Mouse (Mus musculus): Measurements from ENCODE around the gene Myh15. TPM values are rescaled to one million over a fixed set of nuclear protein-coding genes. Genes with fewer than 3 reads are reported as not detected.
A peak's percentile ranks its signal among the peaks of the same experiment; 100 is the strongest.

The Myh15 gene
- not detected for total RNA-seq (2021)

DNA sequence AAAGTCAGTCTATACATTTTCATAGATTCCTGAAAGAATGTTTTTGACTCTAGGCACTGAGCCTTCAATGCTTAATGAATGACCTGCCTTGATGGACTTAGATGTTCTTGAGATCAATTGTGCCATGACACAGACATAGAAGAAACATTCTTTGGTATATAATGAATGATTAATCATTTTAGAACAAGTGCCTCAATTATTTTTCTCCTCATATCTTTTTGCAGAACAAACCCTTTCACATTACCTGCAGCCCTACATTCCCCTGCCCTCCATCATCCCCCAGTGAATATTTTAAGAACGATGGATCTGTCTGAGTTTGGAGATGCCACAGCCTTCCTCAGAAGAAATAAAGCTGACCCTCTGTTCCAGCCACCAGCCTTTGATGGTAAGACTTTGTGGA is at the start of gene Myh15:
Gene Myh15, plus strand, starts transcription at position 301 of the 400 bp plus-strand sequence.
- intact Hi-C loops (cut with DNase I) = no loop called here
- DNase-seq = no peak

DNA sequence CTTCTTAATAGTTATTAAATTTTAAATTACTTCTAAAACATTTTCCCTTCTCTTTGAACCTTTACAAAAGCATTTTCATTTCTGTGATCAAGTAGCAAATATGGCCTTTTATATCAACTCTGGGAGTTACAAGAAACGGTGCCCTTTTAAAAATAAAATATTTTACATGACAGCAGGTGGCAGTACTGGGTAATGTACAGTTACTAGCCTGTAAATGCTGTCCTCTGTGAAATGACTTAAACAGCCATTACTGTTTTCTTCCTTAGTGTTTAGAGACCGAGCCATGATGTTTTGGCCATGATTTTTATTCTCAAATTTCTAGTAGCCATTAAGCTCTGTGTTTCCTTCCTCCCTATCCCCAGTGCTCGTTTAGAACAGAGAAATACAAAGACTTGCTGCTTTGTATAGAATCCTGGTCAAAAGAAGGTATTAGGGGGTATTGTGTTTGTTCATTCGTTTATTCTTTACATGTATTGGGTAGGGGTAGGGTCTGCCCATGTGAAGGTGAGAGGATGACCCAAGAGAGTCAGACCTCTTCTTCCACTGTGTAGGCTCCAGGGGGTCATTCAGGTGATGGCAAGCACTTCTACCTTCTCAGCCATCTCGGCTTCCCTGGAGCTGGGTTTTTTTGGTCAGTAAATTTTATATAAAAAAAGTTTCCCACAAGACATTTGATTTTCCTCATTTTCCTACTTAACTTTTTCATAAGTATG is 40.5 kb upstream of the Myh15 start:
- peak in 1 of 2 experiments; percentile 3 for DNase-seq
- intact Hi-C loops (cut with DNase I) = loop anchor here (2.0 kb wide), 1 partner anchor 306 kb away; no protein-coding TSS in a partner anchor

DNA sequence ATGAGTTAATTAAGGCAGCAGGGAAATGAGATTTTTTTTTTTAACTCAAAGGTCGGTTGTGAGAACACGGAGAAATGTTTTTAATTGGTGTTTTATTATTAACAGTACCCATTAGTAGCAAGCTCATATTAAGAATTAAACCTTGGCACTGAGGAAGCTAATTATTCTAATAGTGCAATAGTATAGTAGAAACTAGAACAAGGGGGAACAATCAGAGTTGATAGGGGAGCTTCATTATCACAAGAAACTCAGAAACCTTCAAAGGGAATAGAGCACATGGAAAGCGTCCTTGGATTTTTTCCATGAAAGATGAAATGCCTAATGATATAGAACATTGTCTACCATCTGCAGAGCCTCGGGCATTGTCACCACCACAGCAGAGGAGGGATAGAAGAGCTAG is 21.4 kb upstream of the Myh15 start:
- intact Hi-C loops (cut with DNase I) = no loop called here

DNA sequence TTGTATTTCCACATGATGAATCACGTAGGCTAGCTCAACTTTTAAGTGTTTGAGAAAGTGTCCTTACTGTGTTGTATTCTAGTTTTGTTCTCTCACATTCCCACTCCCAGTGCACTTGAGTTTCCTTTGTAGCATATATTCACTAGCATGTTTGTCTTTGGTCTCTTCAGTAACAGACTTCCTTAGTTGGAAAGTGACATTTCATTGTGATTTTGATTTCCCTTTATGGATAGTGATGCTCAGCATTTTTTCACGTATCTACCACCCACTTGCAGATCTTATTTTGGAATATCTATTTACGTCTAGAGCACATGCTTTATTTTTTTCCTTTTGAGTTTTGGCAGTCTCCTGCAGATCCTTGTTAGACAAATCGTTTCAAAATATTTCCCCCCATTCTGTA is 19.5 kb upstream of the Myh15 start:
- intact Hi-C loops (cut with DNase I) = no loop called here
- DNase-seq = no peak

More for the DNA sequence above, 21.4 kb upstream of the Myh15 start:
- DNase-seq = no peak

DNA sequence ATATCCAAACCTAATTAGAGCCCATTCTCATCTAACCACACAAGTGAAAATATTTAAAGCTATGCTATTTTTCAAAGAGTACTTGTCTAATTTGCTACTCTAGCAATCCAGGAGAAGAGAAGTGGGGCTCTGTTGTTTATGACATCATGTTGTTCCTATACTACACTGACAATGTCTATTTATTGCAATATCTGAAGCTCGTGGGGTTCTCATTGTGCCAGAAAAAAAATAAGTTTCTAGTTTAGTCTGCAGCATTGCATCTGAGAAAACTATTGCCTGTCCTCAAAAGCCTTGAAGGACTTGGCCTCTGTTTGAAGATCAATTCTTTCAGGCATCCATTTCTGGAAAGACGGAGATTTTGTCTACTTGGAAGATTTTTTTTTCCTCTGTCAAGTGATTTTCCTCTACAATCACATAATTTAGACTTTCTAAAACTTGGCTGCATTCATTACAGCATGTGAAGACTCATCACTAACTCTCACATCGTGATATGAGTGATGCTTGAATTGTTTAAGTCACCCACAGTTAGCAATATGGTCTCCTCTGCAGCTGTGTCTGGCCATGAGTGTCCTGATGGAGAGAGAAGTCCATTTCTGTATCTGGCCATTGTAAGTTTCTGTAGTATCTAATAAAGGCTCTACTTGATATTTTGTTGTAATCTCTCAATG is 16.6 kb upstream of the Myh15 start:
- intact Hi-C loops (cut with DNase I) = no loop called here
- DNase-seq = no peak

DNA sequence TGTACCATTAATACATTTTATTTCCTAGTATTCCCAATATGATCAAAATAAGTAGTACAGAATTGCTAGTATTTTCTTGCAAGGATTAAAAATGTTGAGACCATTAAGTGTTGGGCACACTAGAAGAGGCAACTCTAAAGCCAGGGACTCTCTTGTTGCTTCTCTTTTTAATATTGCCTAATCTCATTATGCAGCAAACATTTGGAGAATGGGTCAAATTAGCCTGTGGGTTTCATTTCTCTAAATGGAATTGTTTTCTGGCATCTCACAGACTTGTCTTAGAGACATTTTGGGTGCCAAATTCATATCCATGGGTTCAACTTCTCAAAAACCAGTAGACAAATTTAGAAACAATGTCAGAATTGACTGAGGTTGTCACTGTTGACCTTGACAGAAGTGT is 8.1 kb upstream of the Myh15 start:
- DNase-seq = no peak
- intact Hi-C loops (cut with DNase I) = no loop called here

DNA sequence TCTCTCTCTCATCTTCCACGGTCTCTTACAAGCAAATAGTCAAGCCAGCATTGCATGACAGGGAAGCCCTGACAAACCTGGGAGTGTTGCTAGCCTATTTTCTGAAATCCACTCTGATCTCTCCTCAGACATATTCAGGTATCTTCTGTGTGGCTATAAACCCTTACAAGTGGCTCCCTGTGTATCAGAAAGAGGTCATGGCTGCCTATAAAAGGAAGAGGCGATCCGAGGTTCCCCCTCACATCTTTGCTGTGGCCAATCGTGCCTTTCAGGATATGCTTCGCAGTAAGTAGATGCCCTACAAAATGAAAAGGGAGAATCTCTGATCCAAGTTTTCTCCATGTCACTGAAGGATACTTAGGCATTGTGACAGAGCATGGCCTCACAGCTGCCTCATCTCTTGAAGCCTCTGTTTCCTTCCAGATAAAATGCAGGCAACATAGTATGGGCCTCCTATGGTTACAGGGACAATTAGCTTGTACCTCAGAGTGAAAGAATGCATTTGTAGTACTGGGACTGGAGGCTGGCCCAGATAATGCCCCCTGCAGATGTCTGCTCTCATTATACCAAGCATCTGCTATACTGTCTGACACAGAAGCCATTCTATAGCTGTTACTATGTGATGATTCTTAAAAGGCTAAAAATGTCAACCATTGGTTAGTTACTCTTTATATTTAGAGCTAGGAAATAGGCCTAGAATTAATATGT is 12.1 kb downstream of the Myh15 start:
- no peak for DNase-seq
- intact Hi-C loops (cut with DNase I) = no loop called here

DNA sequence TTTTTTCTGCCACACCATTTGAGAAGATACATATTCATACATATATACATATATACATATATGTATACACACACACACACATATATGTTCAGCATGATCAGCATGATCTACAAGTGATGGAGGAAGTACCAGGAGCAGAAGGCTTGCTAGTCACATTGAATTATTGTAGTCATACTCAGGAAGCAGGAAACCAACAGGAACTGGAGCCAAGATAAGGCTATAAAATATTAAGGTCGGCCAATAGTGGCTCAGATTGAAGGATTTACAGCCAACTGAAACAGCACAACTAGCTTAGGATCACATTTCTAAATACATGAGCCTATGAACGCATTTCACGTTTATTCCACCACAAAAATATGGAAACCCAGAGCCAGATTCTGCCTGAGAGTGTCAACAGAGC is 14.0 kb downstream of the Myh15 start:
- intact Hi-C loops (cut with DNase I) = no loop called here
- no peak for DNase-seq

DNA sequence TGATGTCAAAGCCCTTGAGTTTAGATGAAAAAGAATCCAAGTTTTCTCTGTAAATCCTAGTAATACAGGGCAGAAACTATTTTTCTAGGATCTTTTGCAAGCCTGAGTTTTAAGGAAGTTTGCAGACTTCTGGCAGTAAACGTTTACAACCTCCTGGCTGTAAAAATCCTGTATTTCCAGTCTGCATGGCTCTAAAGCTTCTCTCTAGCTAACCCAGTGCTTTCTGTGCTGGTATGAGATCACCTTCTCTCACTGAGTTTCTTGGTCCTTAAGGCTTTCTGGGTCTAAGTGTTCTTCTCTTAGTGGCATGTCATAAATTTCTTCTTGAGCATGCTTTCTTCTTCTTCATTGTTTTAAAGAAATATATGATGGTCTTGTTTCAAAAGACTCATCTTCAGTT is 70.7 kb downstream of the Myh15 start:
- intact Hi-C loops (cut with DNase I) = no loop called here
- DNase-seq = no peak

DNA sequence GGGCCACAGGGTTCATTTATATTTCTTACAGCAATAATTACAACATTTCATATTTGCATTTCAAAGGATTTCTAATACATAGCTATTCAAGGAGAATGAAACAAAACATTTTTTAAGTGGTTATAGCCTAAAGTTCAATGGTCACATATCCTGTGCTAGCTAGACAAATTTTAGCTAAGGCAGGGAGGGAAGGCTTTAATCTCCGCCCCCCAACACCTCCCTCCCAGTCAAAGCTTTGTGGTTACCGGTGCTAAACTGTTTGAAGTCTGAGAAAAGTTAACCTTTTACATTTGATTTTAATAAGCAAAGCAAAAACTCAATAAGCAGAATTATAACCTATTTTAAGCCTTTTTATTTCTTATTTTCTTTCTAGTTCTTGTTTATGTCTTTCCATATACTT is 98.9 kb downstream of the Myh15 start:
- no peak for DNase-seq
- intact Hi-C loops (cut with DNase I) = loop anchor here (5.0 kb wide), 1 partner anchor 596 kb away; no protein-coding TSS in a partner anchor

DNA sequence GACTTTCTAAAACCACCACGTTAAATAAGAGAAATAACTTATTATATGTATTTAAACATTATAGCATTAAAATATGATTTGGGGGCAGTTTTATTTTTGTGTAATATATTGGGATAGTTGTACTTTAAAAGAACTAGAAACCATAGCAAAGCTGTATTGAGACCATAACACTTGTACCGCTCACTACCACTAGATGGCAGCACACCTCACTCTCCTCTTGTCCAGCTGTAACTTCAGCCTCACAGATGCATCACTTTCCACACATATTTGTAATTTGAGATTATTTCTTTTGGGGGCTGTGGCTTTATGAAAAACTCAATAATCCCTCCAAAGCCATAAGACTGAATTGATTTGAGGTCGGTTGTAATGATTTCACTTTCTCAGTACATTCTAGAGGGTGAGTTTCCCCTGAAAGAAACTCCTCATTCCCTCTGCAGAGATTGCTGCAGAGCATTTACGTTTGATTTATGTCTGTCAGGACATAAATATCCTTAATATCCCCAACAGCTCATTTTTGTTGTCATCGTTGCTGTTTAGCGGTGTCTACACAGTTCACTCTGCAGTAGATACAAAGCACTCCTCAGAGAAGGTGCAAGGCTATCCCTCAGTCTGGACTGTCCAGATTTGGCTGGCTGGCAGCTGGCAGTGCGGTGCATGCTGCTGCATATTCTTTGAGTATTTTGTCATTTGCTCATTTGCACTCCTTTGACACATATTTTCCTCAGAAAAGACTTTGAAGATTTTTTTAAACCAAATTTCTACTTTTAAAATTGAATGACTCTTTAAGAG is 107.3 kb downstream of the Myh15 start:
- peak; percentile 43 to 76 for DNase-seq
- intact Hi-C loops (cut with DNase I) = loop anchor here (2.0 to 10.0 kb wide), 2 partner anchors 158 to 1140 kb away; no protein-coding TSS in a partner anchor

DNA sequence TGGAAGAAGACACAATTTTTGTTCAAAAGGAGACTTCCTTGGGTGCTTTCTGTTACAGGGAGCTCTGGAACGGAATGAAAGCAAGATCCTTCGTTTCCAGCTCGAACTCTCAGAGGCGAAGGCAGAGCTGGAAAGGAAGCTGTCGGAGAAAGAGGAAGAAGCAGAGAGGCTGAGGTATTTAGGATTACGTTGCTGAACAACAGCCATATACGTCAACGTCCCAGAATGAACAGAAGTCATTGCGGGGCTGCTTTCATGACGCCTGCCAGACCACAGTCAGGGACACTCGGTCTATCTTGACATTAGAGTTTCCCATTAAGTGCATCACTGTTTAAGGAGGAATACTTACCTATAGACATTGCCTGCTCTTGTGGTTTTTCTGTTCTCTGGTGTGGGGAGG is 108.4 kb downstream of the Myh15 start:
- intact Hi-C loops (cut with DNase I) = loop anchor here (2.0 to 10.0 kb wide), 2 partner anchors 157 to 1139 kb away; no protein-coding TSS in a partner anchor
- DNase-seq = no peak

DNA sequence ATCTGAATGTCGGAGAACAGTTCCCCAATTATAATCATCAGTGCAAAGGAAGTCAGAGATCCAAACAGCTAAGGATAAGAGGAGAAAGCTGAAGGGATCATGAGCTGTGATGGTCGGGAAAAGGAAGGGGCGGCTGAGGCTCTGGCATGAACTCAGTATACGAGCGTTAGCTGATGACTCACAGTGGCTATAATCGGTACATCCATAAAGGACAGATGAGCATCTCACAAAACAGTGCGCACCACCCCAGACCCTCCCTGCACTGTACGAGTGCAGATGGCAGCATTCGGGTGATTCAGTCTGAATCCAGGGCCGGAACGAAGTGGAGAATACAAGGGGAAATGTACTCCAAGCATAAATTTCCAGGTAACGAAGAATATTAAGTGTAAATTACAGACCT is 110.0 kb downstream of the Myh15 start:
- intact Hi-C loops (cut with DNase I) = loop anchor here (10.0 kb wide), 1 partner anchor 1137 kb away; no protein-coding TSS in a partner anchor
- DNase-seq = no peak

DNA sequence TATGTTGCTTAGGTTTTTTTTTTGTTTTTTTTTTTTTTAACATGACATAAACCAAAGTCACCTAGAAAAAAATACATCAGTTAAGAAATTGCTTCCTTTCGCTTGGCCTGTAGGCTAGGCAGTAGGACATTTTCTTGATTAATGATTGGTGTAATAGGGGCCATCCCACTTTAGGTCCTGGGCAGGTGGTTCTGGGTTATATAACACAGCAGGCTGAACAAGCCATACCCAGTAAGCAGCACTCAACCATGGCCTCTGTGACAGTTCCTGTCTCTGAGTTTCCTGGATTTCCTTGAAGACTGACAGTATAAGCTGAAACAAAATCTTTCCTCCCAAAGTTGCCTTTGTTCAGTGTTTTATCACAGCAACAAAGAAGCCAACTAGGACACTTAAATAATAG is 117.8 kb downstream of the Myh15 start:
- DNase-seq = no peak
- intact Hi-C loops (cut with DNase I) = no loop called here

DNA sequence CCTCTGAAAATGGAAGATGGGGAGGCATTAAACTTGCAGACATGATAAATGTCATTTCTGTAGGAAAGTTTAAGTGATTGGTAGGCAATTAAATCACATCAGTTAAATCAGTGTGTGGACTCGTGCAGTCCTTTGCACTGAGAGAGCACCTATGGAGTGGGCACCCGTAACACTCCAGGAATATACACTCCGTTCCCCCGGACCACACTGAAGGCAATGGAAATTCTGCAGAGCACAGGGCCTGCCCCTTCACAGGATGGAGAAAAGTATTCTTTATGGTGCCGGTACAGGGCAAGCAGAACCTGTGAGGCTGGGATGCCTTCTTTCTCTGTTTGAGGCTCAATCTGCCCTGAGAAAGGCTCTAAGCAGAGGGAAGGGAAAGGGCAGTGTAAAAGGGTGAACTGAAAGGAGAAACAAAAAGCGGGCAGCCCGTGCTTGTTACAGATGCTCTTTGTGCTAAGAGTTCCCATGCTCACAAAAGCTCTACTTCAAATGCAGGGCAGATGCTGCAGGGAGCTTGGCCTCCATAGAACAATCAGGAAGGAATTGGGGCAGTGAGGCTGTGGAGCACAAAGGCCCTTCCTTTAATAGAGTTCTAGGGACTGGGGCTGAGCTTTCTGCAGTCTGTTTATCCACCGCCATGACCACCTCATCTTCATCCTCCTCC is 118.6 kb downstream of the Myh15 start:
- intact Hi-C loops (cut with DNase I) = no loop called here
- DNase-seq = no peak

DNA sequence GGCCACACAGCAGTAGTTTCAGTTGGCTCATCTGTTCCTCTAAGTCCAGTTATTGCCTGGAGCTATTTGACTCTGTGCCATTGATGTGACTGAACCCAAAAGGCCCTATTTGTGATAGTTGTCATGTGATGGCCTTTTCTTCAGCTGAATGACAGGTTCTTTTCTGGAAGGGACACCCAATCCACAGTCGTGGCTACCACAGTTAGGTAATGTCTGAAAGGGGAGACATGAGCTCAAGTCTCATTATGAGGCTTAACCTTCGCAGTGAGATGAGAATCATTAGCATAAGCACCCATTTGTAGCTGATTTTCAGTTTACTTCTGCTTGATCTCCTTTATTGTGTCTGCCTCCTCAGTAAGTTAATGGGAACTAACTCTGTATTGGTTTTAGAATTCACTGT is 136.2 kb downstream of the Myh15 start:
- DNase-seq = no peak
- intact Hi-C loops (cut with DNase I) = no loop called here

DNA sequence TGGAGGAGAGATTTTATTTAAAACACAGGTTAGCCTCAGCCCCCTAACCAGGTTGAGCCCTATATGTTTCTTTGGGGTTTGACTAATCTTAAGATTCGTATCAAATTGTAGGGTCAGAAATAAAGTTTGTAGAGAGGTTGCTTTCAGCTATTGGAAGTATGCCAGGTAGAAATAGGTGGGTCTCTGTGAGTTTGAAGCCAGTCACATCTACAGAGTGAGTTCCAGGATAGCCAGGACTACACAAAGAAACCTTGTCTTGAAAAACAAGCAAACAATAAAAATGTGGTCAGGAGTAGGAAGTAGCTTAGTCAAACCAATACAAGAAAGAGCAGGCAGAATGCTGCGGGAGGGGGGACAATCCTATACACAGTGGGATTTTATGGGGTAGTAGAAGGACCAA is 136.7 kb downstream of the Myh15 start:
- intact Hi-C loops (cut with DNase I) = no loop called here
- no peak for DNase-seq

DNA sequence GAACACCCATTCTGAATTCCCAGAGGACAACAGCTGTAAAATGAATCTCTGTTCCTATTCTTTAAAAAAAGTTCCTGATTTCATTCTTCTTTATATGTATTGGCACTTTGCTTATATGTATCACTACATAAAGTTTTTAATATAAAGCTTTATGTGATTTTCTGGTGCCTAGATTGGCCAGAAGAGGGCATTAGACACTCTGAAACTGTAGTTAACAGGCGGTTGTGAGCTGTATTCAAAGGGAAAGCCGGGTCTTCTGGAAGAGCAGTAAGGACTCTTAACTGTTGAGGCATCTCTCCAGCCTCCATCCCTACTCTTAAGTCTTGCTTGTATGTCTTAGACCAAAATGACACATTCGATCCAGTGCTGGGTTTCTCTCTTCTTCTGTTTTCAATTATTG is 139.0 kb downstream of the Myh15 start:
- no peak for DNase-seq
- intact Hi-C loops (cut with DNase I) = no loop called here

DNA sequence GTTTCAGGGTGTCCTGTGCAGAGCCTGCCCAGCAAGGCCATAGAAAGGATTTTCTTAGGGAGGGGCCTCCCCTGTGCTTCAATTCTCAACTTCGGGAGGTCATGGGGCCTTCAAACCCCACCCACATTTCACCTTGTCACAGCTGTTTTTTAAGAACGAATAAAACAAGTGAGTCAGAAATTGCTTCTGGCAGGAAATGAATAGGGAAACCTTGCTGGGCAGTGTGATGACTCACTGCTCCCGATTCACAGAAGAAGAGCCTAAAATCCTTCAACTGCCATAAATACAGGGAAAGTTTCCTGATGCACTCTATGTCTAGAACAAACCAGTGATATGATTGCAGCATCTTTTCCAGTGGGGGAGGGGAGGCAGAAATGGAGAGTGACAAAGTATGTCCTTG is 140.7 kb downstream of the Myh15 start:
- intact Hi-C loops (cut with DNase I) = no loop called here

DNA sequence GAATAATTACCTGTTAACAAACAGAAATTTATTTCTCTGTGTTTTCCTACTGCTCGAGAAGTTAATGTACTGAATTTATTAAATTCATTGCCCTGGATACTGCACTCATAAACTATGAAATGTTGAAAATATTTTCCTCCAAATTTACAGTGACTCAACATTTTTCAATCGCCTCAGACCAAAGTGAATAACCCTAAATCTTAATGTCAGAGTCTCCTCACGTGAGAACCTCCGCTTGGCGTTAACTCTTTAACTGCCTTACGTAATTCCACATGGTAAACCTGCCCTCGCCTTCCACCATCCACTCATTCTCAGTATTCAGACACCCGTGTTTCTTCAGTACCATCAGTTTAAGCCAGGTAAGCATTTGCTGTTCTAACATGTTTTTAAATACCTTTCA is 166.4 kb downstream of the Myh15 start:
- intact Hi-C loops (cut with DNase I) = no loop called here
- no peak for DNase-seq

More for the DNA sequence above, 140.7 kb downstream of the Myh15 start:
- DNase-seq = no peak
